Mouse (Mus musculus) cortical plate, adult 2 months (tissue): ENCODE measurements around the gene Mobp. TPM values are rescaled to one million over a fixed set of nuclear protein-coding genes. Genes with fewer than 3 reads are reported as not detected.
"Not testable (repeated sequence)": the region's sequence is repeated elsewhere in the genome, so short reads cannot be mapped to it uniquely, and the experiment has no call there.

Source experiments
- H3K27ac ChIP-seq: fragments of 200-500 bp; 2 replicates; pipeline ENCODE4 v1.5.1; 2012; ENCODE audit warnings: low read length, control low read depth, inconsistent platforms; ENCODE audit not compliant: insufficient read depth
- H3K4me1 ChIP-seq: fragments of 200-500 bp; 2 replicates; pipeline ENCODE4 v1.6.1; 2011; ENCODE audit warnings: low read length; ENCODE audit not compliant: control insufficient read depth, insufficient read depth
- H3K4me3 ChIP-seq: fragments of 200-500 bp; 2 replicates; pipeline ENCODE4 v1.5.1; 2011; ENCODE audit warnings: mild to moderate bottlenecking, low read length, control low read depth; ENCODE audit not compliant: insufficient read depth
- CTCF ChIP-seq: fragments of 200-500 bp; IDR thresholded peaks from 2 replicates; pipeline ENCODE4 v1.5.1; 2011; ENCODE audit warnings: mild to moderate bottlenecking, control low read depth, low read length; ENCODE audit not compliant: insufficient read depth; ENCODE audit errors: extremely low read depth
- POLR2A ChIP-seq: fragments of 200-500 bp; IDR thresholded peaks from 2 replicates; pipeline ENCODE4 v1.6.1; 2011; ENCODE audit warnings: mild to moderate bottlenecking, low read length, control low read depth; ENCODE audit not compliant: insufficient read depth; ENCODE audit errors: extremely low read depth
- polyA plus RNA-seq: library from polyadenylated mRNA; depleted of rRNA; stranded (reverse); fragments of >200 nt; gene quantifications from 2 replicates; pipeline ENCODE4 v1.2.3, GENCODE M21; 2012; rRNA removed

Gene Mobp
- polyA plus RNA-seq = 1,050 and 1,403 TPM in 2 replicates

- Histone ChIP-seq H3K4me3 (0 out of 2 replicates have a peak within 1 kb of the TSS, but pooled peaks have one; percentile 17), H3K4me1 (no peaks in the 10 kb centered on the region), H3K27ac (peak within 1 kb of the TSS; percentile 69)
- TF ChIP-seq CTCF (no peak), POLR2A (peak; percentile 48; the same call in 1 of the 2 replicates)
These were observed at the start of gene Mobp for GRCm38 (mm10) chr9:120149222-120149828. Mobp (plus strand) TSS chr9:120149707.

- TF ChIP-seq CTCF = no peak
- no peak for TF ChIP-seq POLR2A
- H3K4me3 ChIP-seq = no peak overlapping the region
- no peak overlapping the region for H3K27ac ChIP-seq
- H3K4me1 ChIP-seq = no peaks in the 10 kb centered on the region
These were observed 48.3 kb upstream of the Mobp start for GRCm38 (mm10) chr9:120101165-120101564.

- not testable (repeated sequence) for H3K4me1 ChIP-seq
These were observed 40.6 kb upstream of the Mobp start for GRCm38 (mm10) chr9:120108953-120109352.

DNA sequence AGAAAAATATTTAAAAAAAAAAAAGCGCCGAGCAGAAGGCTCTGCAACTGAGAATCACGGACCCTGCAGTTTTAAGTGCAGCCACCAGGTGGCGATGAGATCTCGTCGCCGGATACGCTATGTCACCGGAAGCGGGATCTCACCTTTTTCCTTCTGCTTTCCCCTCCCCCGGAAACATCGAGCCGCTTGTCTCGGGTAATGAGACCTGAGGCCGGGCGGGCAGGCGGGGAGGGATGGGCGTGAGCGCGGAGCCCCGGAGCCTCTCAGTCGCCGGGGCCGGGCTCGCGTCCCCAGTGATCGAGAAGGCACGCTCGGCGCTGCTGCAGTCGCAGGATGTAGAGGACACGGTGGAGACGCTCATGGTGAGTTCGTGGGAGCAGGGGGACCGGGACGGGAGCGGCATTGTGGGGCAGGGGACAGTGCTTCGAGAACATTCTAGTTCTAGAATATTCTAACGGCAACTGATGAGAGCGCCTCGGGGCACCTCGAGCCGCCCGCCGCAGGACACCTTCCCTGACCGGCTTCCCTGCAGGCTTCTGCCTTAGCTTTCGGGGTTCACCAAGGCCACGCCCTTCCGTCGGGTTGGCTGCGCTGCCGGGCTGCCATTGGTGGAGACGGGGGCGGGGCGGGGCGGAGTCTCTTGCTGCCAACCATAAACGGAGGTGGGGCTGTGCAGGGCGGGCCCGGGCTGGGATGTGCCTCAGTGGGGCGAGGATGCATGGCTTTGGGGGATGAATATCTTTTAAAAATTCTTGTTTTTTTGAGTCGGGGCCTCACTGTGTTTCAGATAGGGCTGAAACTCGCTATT lies 39.1 kb upstream of the Mobp start, which contains the start of gene Slc25a38:
Gene Slc25a38, plus strand, starts transcription at position 164 of the 808 bp plus-strand sequence.
- no peaks in the 10 kb centered on the region for H3K4me1 ChIP-seq
- TF ChIP-seq CTCF = peak; percentile 75
- peak; percentile 81; the same call in 1 of the 2 replicates for TF ChIP-seq POLR2A
- H3K4me3 ChIP-seq = peak within 1 kb of the TSS; percentile 86
- peak within 1 kb of the TSS; percentile 97 for H3K27ac ChIP-seq

More at GRCm38 (mm10) chr9:120108953-120109352, 40.6 kb upstream of the Mobp start:
- not testable (repeated sequence) for H3K27ac ChIP-seq, H3K4me3 ChIP-seq

GRCm38 (mm10) chr9:120111156-120111945 lies 38.2 kb upstream of the Mobp start:
- no peaks in the 10 kb centered on the region for H3K4me1 ChIP-seq
- 0 out of 2 replicates have a peak overlapping the region, but pooled peaks have one; percentile 17 for H3K27ac ChIP-seq
- peak overlapping the region; percentile 86 for H3K4me3 ChIP-seq
- TF ChIP-seq POLR2A (no peak), CTCF (no peak)

GRCm38 (mm10) chr9:120112472-120112871 lies 37.0 kb upstream of the Mobp start:
- no peak overlapping the region for H3K27ac ChIP-seq
- TF ChIP-seq POLR2A (no peak), CTCF (no peak)
- no peaks in the 10 kb centered on the region for H3K4me1 ChIP-seq
- no peak overlapping the region for H3K4me3 ChIP-seq

DNA sequence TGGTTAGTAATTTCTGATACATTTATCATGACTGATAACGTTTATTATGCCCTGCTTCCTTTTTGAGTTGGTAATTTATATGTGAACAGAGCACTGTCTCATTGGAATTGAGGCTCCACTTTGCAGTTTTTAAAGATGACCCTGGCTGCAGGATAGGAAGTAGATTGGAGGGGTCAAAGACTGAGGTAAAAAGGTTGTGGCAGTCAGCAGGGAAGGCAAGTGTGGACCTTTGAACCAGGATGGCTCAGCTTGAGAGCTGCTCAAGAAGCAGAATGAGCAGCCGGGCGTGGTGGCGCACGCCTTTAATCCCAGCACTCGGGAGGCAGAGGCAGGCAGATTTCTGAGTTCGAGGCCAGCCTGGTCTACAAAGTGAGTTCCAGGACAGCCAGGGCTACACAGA lies 36.1 kb upstream of the Mobp start:
- no peak overlapping the region for H3K27ac ChIP-seq
- H3K4me1 ChIP-seq = no peaks in the 10 kb centered on the region
- no peak overlapping the region for H3K4me3 ChIP-seq
- TF ChIP-seq POLR2A (no peak), CTCF (no peak)

DNA sequence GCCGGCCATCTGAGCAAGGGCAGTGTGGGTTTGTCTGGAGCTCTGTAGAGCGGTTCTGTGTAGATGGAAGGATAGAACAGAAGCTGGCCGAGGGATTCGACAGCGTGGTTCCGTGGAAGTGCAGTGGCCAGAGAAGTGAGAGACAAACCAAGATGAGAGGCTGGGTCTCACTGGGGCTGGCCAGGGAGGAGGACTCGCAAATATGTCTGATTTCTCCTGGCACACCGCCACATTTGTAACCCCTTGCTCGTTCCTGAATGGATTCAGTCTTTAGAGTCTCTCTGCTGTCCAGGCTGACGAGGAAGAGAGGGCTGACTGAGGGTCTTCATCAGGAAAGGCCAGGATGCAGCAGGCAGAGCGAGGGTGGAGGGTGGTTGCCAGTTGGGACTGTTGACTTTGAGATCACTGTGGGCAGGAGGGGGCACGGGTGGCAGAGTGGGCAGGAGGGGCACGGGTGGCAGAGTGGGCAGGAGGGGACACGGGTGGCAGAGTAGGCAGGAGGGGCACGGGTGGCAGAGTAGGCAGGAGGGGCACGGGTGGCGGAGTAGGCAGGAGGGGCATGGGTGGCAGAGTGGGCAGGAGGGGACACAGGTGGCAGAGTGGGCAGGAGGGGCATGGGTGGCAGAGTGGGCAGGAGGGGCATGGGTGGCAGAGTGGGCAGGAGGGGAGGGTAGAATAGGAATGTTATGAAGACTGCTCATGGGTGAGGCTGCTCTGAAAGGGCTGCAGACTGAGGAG lies 35.3 kb upstream of the Mobp start:
- no peak overlapping the region for H3K27ac ChIP-seq
- TF ChIP-seq CTCF = no peak
- no peak for TF ChIP-seq POLR2A
- no peaks in the 10 kb centered on the region for H3K4me1 ChIP-seq
- no peak overlapping the region for H3K4me3 ChIP-seq

GRCm38 (mm10) chr9:120114789-120115151 lies 34.7 kb upstream of the Mobp start:
- Histone ChIP-seq H3K4me3 (no peak overlapping the region), H3K27ac (no peak overlapping the region), H3K4me1 (no peaks in the 10 kb centered on the region)
- TF ChIP-seq CTCF (no peak), POLR2A (no peak)
